Mouse (Mus musculus) ES-E14 (cell line): ENCODE data around the gene Ptpre. TPM values are rescaled to one million over a fixed set of nuclear protein-coding genes. Genes with fewer than 3 reads are reported as not detected.

Experiments used
- DNase-seq: peaks from one replicate; pipeline ENCODE4 v3.0.0-alpha.2; 2013; ENCODE audit warnings: low read depth, low spot score
- H3K27ac ChIP-seq: 2 replicates; pipeline ENCODE4 v1.5.1; 2012; ENCODE audit warnings: low read depth, mild to moderate bottlenecking, low read length, moderate library complexity, mixed read lengths; ENCODE audit not compliant: poor library complexity, insufficient read depth, severe bottlenecking
- H3K36me3 ChIP-seq: 2 replicates; pipeline ENCODE4 v1.6.1; 2012; ENCODE audit warnings: mild to moderate bottlenecking, low read length, moderate library complexity, mixed read lengths; ENCODE audit not compliant: control insufficient read depth, poor library complexity, insufficient read depth, severe bottlenecking
- H3K4me1 ChIP-seq, 2 experiments: fragments of 150-350 bp in 1 of 2; sonication (generic) in 1 of 2; 2 replicates each; pipeline ENCODE4 v1.6.1; 2012; ENCODE audit warnings: low read length in 2 of 2, mild to moderate bottlenecking in 1 of 2, mixed read lengths in 1 of 2; ENCODE audit not compliant: control insufficient read depth in 2 of 2, insufficient read depth in 2 of 2, poor library complexity in 1 of 2
- H3K4me3 ChIP-seq, 2 experiments: fragments of 150-350 bp in 1 of 2; sonication (generic) in 1 of 2; 2 replicates each; pipeline ENCODE4 v1.5.1; 2012; ENCODE audit warnings: low read length in 2 of 2, low read depth in 1 of 2, mild to moderate bottlenecking in 1 of 2, mixed read lengths in 1 of 2; ENCODE audit not compliant: insufficient read depth in 1 of 2, poor library complexity in 1 of 2, severe bottlenecking in 1 of 2
- H3K9ac ChIP-seq: 2 replicates; pipeline ENCODE4 v1.6.1; 2012; ENCODE audit warnings: low read depth, mild to moderate bottlenecking, low read length, mixed read lengths; ENCODE audit not compliant: poor library complexity, insufficient read depth, severe bottlenecking
- H3K9me3 ChIP-seq: fragments of 150-350 bp; sonication (generic); 2 replicates; pipeline ENCODE4 v1.6.1; 2012; ENCODE audit warnings: low read depth, mild to moderate bottlenecking, low read length; ENCODE audit not compliant: control insufficient read depth, insufficient read depth
- CHD2 ChIP-seq: IDR thresholded peaks from 2 replicates; pipeline ENCODE4 v1.6.1; 2014; ENCODE audit warnings: mild to moderate bottlenecking, low read depth, low read length, inconsistent platforms
- HCFC1 ChIP-seq: IDR thresholded peaks from 2 replicates; pipeline ENCODE4 v1.6.1; 2012; ENCODE audit warnings: low read length, inconsistent platforms, borderline replicate concordance; ENCODE audit not compliant: insufficient read depth
- MAFK ChIP-seq: IDR thresholded peaks from 2 replicates; pipeline ENCODE4 v1.6.1; 2014; ENCODE audit warnings: mild to moderate bottlenecking, low read depth, low read length, inconsistent platforms; ENCODE audit not compliant: insufficient read depth
- ZC3H11A ChIP-seq: IDR thresholded peaks from 2 replicates; pipeline ENCODE4 v1.6.1; 2012; ENCODE audit warnings: low read depth, mild to moderate bottlenecking, inconsistent platforms, low read length, borderline replicate concordance
- ZNF384 ChIP-seq: IDR thresholded peaks from 2 replicates; pipeline ENCODE4 v1.6.1; 2012; ENCODE audit warnings: low read depth, low read length, inconsistent platforms
- in situ Hi-C, 2 experiments: fragments of 600-800 bp; cut with MboI; formaldehyde crosslinking; loops; one replicate each; pipeline ENCODE4 v1.15.1; 2025; ENCODE audit warnings: low sequenced_read_pairs in 2 of 2, inconsistent platforms in 1 of 2; ENCODE audit not compliant: unreplicated experiment in 2 of 2
- total RNA-seq: library from RNA; depleted of rRNA; stranded (reverse); fragments of 300-350 nt; gene quantifications from 2 replicates; pipeline ENCODE4 v1.2.3, GENCODE M21; 2012

Gene Ptpre
- total RNA-seq, 1 experiment: 1.1 TPM

- no peaks in the 10 kb centered on the region for H3K4me1 ChIP-seq
- no peaks in the 10 kb centered on the region for H3K9me3 ChIP-seq
- in situ Hi-C loops: no loop called here
- H3K36me3 ChIP-seq: no peaks in the 10 kb centered on the region
- DNase-seq: no peak
- H3K9ac ChIP-seq: no peak overlapping the region
- TF ChIP-seq ZNF384: no peak
- no peak for TF ChIP-seq HCFC1
- TF ChIP-seq MAFK: no peak
- no peak for TF ChIP-seq CHD2
- no peak for TF ChIP-seq ZC3H11A
- H3K27ac ChIP-seq: no peak overlapping the region
- H3K4me3 ChIP-seq: no peak overlapping the region
These were observed 117.8 kb downstream of the Ptpre start for GRCm38 (mm10) chr7:135655113-135655512.

- no peaks in the 10 kb centered on the region for H3K9me3 ChIP-seq
- in situ Hi-C loops: no loop called here
- no peak overlapping the region for H3K27ac ChIP-seq
- no peak overlapping the region for H3K9ac ChIP-seq
- no peak for DNase-seq
- no peaks in the 10 kb centered on the region for H3K36me3 ChIP-seq
- TF ChIP-seq MAFK (no peak), ZNF384 (no peak), ZC3H11A (no peak), HCFC1 (no peak), CHD2 (no peak)
- H3K4me3 ChIP-seq: no peak overlapping the region
- H3K4me1 ChIP-seq: no peaks in the 10 kb centered on the region
These were observed 120.9 kb downstream of the Ptpre start for GRCm38 (mm10) chr7:135658150-135658549.

GRCm38 (mm10) chr7:135659314-135659935 lies 122.1 kb downstream of the Ptpre start:
- no peaks in the 10 kb centered on the region for H3K4me1 ChIP-seq
- no peak overlapping the region for H3K27ac ChIP-seq
- in situ Hi-C loops: no loop called here
- H3K9ac ChIP-seq: no peak overlapping the region
- H3K36me3 ChIP-seq: no peaks in the 10 kb centered on the region
- TF ChIP-seq ZNF384 (no peak), HCFC1 (no peak), ZC3H11A (no peak), MAFK (no peak), CHD2 (no peak)
- H3K4me3 ChIP-seq: no peak overlapping the region
- H3K9me3 ChIP-seq: no peaks in the 10 kb centered on the region
- no peak for DNase-seq

GRCm38 (mm10) chr7:135660314-135660713 lies 123.0 kb downstream of the Ptpre start:
- in situ Hi-C loops: no loop called here
- no peak overlapping the region for H3K9ac ChIP-seq
- no peaks in the 10 kb centered on the region for H3K4me1 ChIP-seq
- H3K27ac ChIP-seq: no peak overlapping the region
- H3K36me3 ChIP-seq: no peaks in the 10 kb centered on the region
- no peak for TF ChIP-seq CHD2
- no peak for TF ChIP-seq MAFK
- no peak for TF ChIP-seq ZC3H11A
- TF ChIP-seq HCFC1: no peak
- no peak for TF ChIP-seq ZNF384
- no peaks in the 10 kb centered on the region for H3K9me3 ChIP-seq
- no peak for DNase-seq
- no peak overlapping the region for H3K4me3 ChIP-seq

GRCm38 (mm10) chr7:135664211-135664610 lies 126.9 kb downstream of the Ptpre start:
- H3K9ac ChIP-seq: no peak overlapping the region
- in situ Hi-C loops: no loop called here
- no peaks in the 10 kb centered on the region for H3K4me1 ChIP-seq
- H3K4me3 ChIP-seq: no peak overlapping the region
- no peaks in the 10 kb centered on the region for H3K9me3 ChIP-seq
- no peak overlapping the region for H3K27ac ChIP-seq
- no peaks in the 10 kb centered on the region for H3K36me3 ChIP-seq
- TF ChIP-seq HCFC1 (no peak), ZNF384 (no peak), ZC3H11A (no peak), MAFK (no peak), CHD2 (no peak)
- no peak for DNase-seq
